Mouse (Mus musculus) spleen, adult 2 months (tissue): Measurements from ENCODE around the gene Gm3250. TPM values are rescaled to one million over a fixed set of nuclear protein-coding genes. Genes with fewer than 3 reads are reported as not detected.
"Not testable (repeated sequence)": the region's sequence is repeated elsewhere in the genome, so short reads cannot be mapped to it uniquely, and the experiment has no call there.

Experiments used
- DNase-seq, 2 experiments: peaks; one replicate each; pipeline versions ENCODE4 v3.0.0 to v3.0.0-alpha.2; 2012 to 2021; ENCODE audit warnings: low spot score in 2 of 2, low read depth in 1 of 2
- H3K27ac ChIP-seq: fragments of 200-500 bp; 2 replicates; pipeline ENCODE4 v1.5.1; 2012; ENCODE audit warnings: low read length, inconsistent platforms; ENCODE audit not compliant: insufficient read depth
- H3K27me3 ChIP-seq: fragments of 200-500 bp; 2 replicates; pipeline ENCODE4 v1.6.1; 2012; ENCODE audit warnings: mild to moderate bottlenecking, moderate library complexity, low read length, inconsistent platforms; ENCODE audit not compliant: control insufficient read depth, insufficient read depth
- H3K36me3 ChIP-seq: fragments of 200-500 bp; 2 replicates; pipeline ENCODE4 v1.6.1; 2012; ENCODE audit warnings: mild to moderate bottlenecking, low read length, inconsistent platforms; ENCODE audit not compliant: control insufficient read depth, insufficient read depth
- H3K4me1 ChIP-seq: fragments of 200-500 bp; 2 replicates; pipeline ENCODE4 v1.6.1; 2011; ENCODE audit warnings: inconsistent platforms; ENCODE audit not compliant: control insufficient read depth, insufficient read depth, insufficient read length
- H3K4me3 ChIP-seq: fragments of 200-500 bp; 2 replicates; pipeline ENCODE4 v1.5.1; 2011; ENCODE audit warnings: mild to moderate bottlenecking, inconsistent platforms; ENCODE audit not compliant: insufficient read depth, insufficient read length; ENCODE audit errors: extremely low read depth
- CTCF ChIP-seq: fragments of 200-500 bp; IDR thresholded peaks from 2 replicates; pipeline ENCODE4 v1.5.1; 2011; ENCODE audit warnings: mild to moderate bottlenecking, inconsistent platforms; ENCODE audit not compliant: insufficient read depth, insufficient read length, insufficient replicate concordance; ENCODE audit errors: extremely low read depth
- POLR2A ChIP-seq: fragments of 200-500 bp; IDR thresholded peaks from 2 replicates; pipeline ENCODE4 v1.6.1; 2011; ENCODE audit warnings: low read depth, low read length, inconsistent platforms
- WGBS: fragments of 180-500 bp; shearing (Covaris S2); methylation state at CpG from one replicate; pipeline ENCODE4 v1.1.7; 2018; 5-methylcytosine and 5-hydroxymethylcytosine counted together
- polyA plus RNA-seq: library from polyadenylated mRNA; depleted of rRNA; stranded (reverse); fragments of >200 nt; gene quantifications from 2 replicates; pipeline ENCODE4 v1.2.3, GENCODE M21; 2012

Gm3250 gene
- polyA plus RNA-seq, 1 experiment, result not detected

- Histone ChIP-seq H3K4me3 (no peak overlapping the region), H3K36me3 (no peaks in the 10 kb centered on the region), H3K27me3 (no peaks in the 10 kb centered on the region), H3K4me1 (no peaks in the 10 kb centered on the region), H3K27ac (no peak overlapping the region)
- WGBS, result 59% methylated on average over 3 of the region's 3 CpGs
- no peak for TF ChIP-seq POLR2A
- DNase-seq, result no peak
Observed at GRCm38 (mm10) chr10:77804095-77804494, 21.8 kb upstream of the Gm3250 start.

GRCm38 (mm10) chr10:77798921-77799508 lies 16.7 kb upstream of the Gm3250 start, which contains the start of gene Gm19668:
Gene Gm19668 (minus strand): TSS chr10:77799133.
- Histone ChIP-seq H3K27me3 (no peaks in the 10 kb centered on the region), H3K27ac (no peak within 1 kb of the TSS), H3K4me1 (no peaks in the 10 kb centered on the region), H3K4me3 (no peak within 1 kb of the TSS), H3K36me3 (no peaks in the 10 kb centered on the region)
- TF ChIP-seq POLR2A (no peak), CTCF (no peak)
- DNase-seq, result no peak
- WGBS, result 68% methylated on average over 8 of the region's 8 CpGs

- not testable (repeated sequence) for H3K4me1 ChIP-seq, H3K27me3 ChIP-seq, DNase-seq, H3K36me3 ChIP-seq, H3K27ac ChIP-seq, H3K4me3 ChIP-seq
- WGBS, result 56% methylated on average over 3 of the region's 3 CpGs
Observed at GRCm38 (mm10) chr10:77798164-77798920, 16.0 kb upstream of the Gm3250 start.

DNA sequence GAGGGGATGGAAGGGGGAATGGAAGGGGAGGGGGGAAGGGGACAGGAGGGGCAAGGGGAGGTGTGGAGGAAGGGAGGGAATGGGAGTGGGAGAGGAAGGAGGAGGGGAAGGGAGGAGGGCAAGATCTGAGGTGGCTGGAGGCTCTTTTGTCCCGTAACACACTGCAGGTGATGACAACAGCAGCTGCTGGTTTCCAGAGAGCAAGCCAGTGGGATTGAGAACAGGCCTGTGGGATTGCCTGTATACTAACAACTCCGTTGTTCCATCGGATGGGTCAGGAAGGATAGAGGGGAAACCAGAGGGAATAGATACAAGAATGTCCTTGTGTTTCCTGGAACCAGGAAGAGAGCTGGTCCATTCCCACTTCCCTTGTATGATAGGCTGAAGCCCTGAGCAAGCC lies 15.3 kb upstream of the Gm3250 start:
- no peak overlapping the region for H3K4me3 ChIP-seq
- no peaks in the 10 kb centered on the region for H3K36me3 ChIP-seq
- no peaks in the 10 kb centered on the region for H3K27me3 ChIP-seq
- no peak overlapping the region for H3K27ac ChIP-seq
- DNase-seq, result no peak
- no peaks in the 10 kb centered on the region for H3K4me1 ChIP-seq
- WGBS, result 54% methylated on average over 3 of the region's 3 CpGs
- no peak for TF ChIP-seq POLR2A
- no peak for TF ChIP-seq CTCF

DNA sequence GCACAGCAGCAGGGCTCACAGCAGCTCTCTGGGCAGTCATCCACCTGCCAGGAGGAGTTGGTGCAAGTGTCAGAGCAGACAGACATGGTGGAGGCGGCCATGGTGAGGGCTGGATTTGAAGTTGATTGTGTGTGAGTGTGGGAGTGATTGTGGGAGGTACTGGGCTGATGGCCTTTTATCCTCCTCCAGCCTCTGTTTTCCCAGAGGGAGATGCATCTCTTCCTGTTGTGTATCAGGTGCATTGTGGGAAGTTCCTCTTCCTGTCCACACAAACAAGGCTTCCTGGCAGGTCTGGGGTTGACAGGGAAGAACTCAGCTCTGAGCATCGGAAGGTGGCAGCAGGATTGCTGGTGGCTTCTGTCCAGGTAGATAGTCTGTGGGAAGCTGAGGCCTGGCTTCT lies 12.6 kb upstream of the Gm3250 start, which contains the start of gene Gm9639:
Gene Gm9639, minus strand, starts transcription at position 101 of the 400 bp plus-strand sequence.
- H3K36me3 ChIP-seq, result no peaks in the 10 kb centered on the region
- no peaks in the 10 kb centered on the region for H3K4me1 ChIP-seq

DNA sequence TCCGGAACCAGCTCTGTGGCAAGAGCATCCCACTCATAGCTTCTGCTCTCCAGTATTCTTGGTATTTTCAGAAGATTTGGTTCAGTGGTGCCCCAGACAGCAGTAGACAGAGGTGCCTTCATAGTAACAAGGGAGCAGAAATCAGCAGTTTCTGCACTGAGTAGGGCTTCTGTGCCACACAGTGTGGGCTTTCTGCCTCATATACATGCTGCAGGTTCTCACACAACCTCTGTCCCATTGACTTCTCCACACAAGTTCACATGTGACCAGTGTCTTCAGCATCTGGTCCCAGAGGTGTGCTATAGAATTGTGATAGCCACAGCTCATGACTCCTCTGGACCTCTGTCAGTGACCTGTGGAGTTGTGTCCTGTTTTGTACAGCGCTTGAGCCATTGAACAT lies 6.3 kb upstream of the Gm3250 start:
- no peak for TF ChIP-seq POLR2A
- no peak for TF ChIP-seq CTCF
- H3K4me1 ChIP-seq, result no peaks in the 10 kb centered on the region
- no peaks in the 10 kb centered on the region for H3K36me3 ChIP-seq
- DNase-seq, result no peak
- H3K4me3 ChIP-seq, result no peak overlapping the region
- H3K27ac ChIP-seq, result no peak overlapping the region
- no peaks in the 10 kb centered on the region for H3K27me3 ChIP-seq
- 70% methylated on average over 2 of the region's 2 CpGs for WGBS

More for the DNA sequence above, 12.6 kb upstream of the Gm3250 start, which contains the start of gene Gm9639:
- Histone ChIP-seq H3K27me3 (no peaks in the 10 kb centered on the region), H3K4me3 (no peak within 1 kb of the TSS), H3K27ac (no peak within 1 kb of the TSS)
- 66% methylated on average over 2 of the region's 2 CpGs for WGBS
- TF ChIP-seq POLR2A (no peak), CTCF (no peak)
- DNase-seq, result no peak

DNA sequence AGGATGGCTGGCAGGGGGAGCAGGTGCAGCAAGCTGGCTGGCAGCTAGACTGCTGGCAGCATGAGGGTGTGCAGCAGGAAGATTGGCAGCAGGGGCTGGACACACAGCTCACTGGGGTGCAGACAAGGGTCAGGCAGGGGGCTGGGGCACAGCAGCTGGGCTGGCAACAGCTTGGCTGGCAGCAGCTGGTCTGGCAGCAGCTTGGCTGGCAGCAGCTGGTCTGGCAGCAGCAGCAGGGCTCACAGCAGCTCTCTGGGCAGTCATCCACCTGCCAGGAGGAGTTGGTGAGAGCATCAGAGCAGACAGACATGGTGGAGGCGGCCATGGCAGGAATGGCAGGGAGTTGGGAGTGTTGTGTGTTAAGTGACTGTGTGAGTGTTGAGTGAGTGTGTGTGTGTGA lies 5.5 kb upstream of the Gm3250 start, which contains the start of gene Gm7137:
Gene Gm7137, minus strand, starts transcription at position 325 of the 400 bp plus-strand sequence.
- H3K27ac ChIP-seq, H3K4me3 ChIP-seq, H3K36me3 ChIP-seq, H3K4me1 ChIP-seq, H3K27me3 ChIP-seq, DNase-seq: not testable (repeated sequence)
- 78% methylated on average over 1 of the region's 1 CpGs for WGBS

GRCm38 (mm10) chr10:77783396-77783795 lies 1.1 kb upstream of the Gm3250 start:
- H3K36me3 ChIP-seq, DNase-seq, H3K27me3 ChIP-seq, H3K4me3 ChIP-seq, H3K4me1 ChIP-seq, H3K27ac ChIP-seq: not testable (repeated sequence)
- WGBS, result 96% methylated on average over 2 of the region's 3 CpGs

- not testable (repeated sequence) for H3K27me3 ChIP-seq, H3K4me3 ChIP-seq, H3K4me1 ChIP-seq, H3K27ac ChIP-seq, DNase-seq, H3K36me3 ChIP-seq
- 63% methylated on average over 1 of the region's 1 CpGs for WGBS
Observed at GRCm38 (mm10) chr10:77776844-77777243, 5.5 kb downstream of the Gm3250 start, which contains the start of gene Gm7138. Gene Gm7138 (minus strand): TSS chr10:77776944.

- not testable (repeated sequence) for H3K27me3 ChIP-seq, H3K4me1 ChIP-seq, H3K4me3 ChIP-seq, DNase-seq, H3K36me3 ChIP-seq, H3K27ac ChIP-seq
- WGBS, result 63% methylated on average over 3 of the region's 3 CpGs
Observed at GRCm38 (mm10) chr10:77772142-77772541, 10.2 kb downstream of the Gm3250 start.
